Mouse (Mus musculus) mature B cell (primary cell): ENCODE measurements around the gene Rbms3.

Source experiments
- in situ Hi-C: fragments of 300-500 bp; cut with MboI; formaldehyde crosslinking; loops from 2 replicates; pipeline ENCODE4 v1.14.3; 2019

Rbms3 gene

GRCm38 (mm10) chr9:116633075-116633474 is 996.6 kb downstream of the Rbms3 start:
- in situ Hi-C loops = no loop called here

- in situ Hi-C loops = no loop called here
Observed at GRCm38 (mm10) chr9:116631816-116632215, 997.9 kb downstream of the Rbms3 start.

GRCm38 (mm10) chr9:116630805-116631204 is 998.9 kb downstream of the Rbms3 start:
- in situ Hi-C loops = no loop called here

- in situ Hi-C loops = no loop called here
Observed at GRCm38 (mm10) chr9:116620434-116620833, 1009.3 kb downstream of the Rbms3 start.

- in situ Hi-C loops = no loop called here
Observed at GRCm38 (mm10) chr9:116618886-116619285, 1010.8 kb downstream of the Rbms3 start.

GRCm38 (mm10) chr9:116613276-116613675 is 1016.4 kb downstream of the Rbms3 start:
- in situ Hi-C loops = no loop called here

GRCm38 (mm10) chr9:116596046-116596445 is 1033.7 kb downstream of the Rbms3 start:
- in situ Hi-C loops = no loop called here

GRCm38 (mm10) chr9:116592486-116592885 is 1037.2 kb downstream of the Rbms3 start:
- in situ Hi-C loops = no loop called here

GRCm38 (mm10) chr9:116591071-116591470 is 1038.6 kb downstream of the Rbms3 start:
- in situ Hi-C loops = no loop called here

GRCm38 (mm10) chr9:116569680-116570079 is 1060.0 kb downstream of the Rbms3 start:
- in situ Hi-C loops = no loop called here

GRCm38 (mm10) chr9:116566711-116567110 is 1063.0 kb downstream of the Rbms3 start:
- in situ Hi-C loops = no loop called here

GRCm38 (mm10) chr9:116557781-116558180 is 1071.9 kb downstream of the Rbms3 start:
- in situ Hi-C loops = no loop called here

- in situ Hi-C loops = no loop called here
Observed at GRCm38 (mm10) chr9:116556641-116557040, 1073.1 kb downstream of the Rbms3 start.

GRCm38 (mm10) chr9:116553181-116553580 is 1076.5 kb downstream of the Rbms3 start:
- in situ Hi-C loops = no loop called here

- in situ Hi-C loops = no loop called here
Observed at GRCm38 (mm10) chr9:116546156-116546555, 1083.6 kb downstream of the Rbms3 start.

- in situ Hi-C loops = no loop called here
Observed at GRCm38 (mm10) chr9:116542793-116543192, 1086.9 kb downstream of the Rbms3 start.

GRCm38 (mm10) chr9:116541976-116542375 is 1087.7 kb downstream of the Rbms3 start:
- in situ Hi-C loops = no loop called here

- in situ Hi-C loops = no loop called here
Observed at GRCm38 (mm10) chr9:116535709-116536108, 1094.0 kb downstream of the Rbms3 start.

GRCm38 (mm10) chr9:116533381-116533780 is 1096.3 kb downstream of the Rbms3 start:
- in situ Hi-C loops = no loop called here

- in situ Hi-C loops = no loop called here
Observed at GRCm38 (mm10) chr9:116531121-116531520, 1098.6 kb downstream of the Rbms3 start.

GRCm38 (mm10) chr9:116524386-116524785 is 1105.3 kb downstream of the Rbms3 start:
- in situ Hi-C loops = no loop called here
